Mouse (Mus musculus) liver, embryonic 15.5 days (tissue): ENCODE data around the gene Bace2. TPM values are rescaled to one million over a fixed set of nuclear protein-coding genes. Genes with fewer than 3 reads are reported as not detected.

Experiments used
- ATAC-seq: fragments of 200-750 bp; cut with Nextera tagmentation; 2 replicates; pipeline ENCODE4 v1.8.0; 2017; ENCODE audit warnings: moderate number of reproducible peaks, mild to moderate bottlenecking, moderate library complexity; ENCODE audit not compliant: insufficient read depth
- H3K27ac ChIP-seq: fragments of 300-500 bp; sonication (generic); replicated peaks from 2 replicates; pipeline ENCODE4 v1.5.1; 2015; ENCODE audit warnings: mild to moderate bottlenecking, inconsistent platforms
- H3K27me3 ChIP-seq: fragments of 300-500 bp; sonication (generic); 2 replicates; pipeline ENCODE4 v1.6.1; 2015; ENCODE audit warnings: mild to moderate bottlenecking, inconsistent platforms
- H3K36me3 ChIP-seq: fragments of 300-500 bp; sonication (generic); replicated peaks from 2 replicates; pipeline ENCODE4 v1.6.1; 2015; ENCODE audit warnings: moderate library complexity, mild to moderate bottlenecking, inconsistent platforms
- H3K4me1 ChIP-seq: fragments of 300-500 bp; sonication (generic); replicated peaks from 2 replicates; pipeline ENCODE4 v1.6.1; 2015; ENCODE audit warnings: inconsistent platforms
- H3K4me2 ChIP-seq: fragments of 300-500 bp; sonication (generic); 2 replicates; pipeline ENCODE4 v1.6.1; 2015; ENCODE audit warnings: moderate library complexity, mild to moderate bottlenecking, inconsistent platforms
- H3K4me3 ChIP-seq: fragments of 300-500 bp; sonication (generic); replicated peaks from 2 replicates; pipeline ENCODE4 v1.5.1; 2015; ENCODE audit warnings: mild to moderate bottlenecking, inconsistent platforms
- H3K9ac ChIP-seq: fragments of 300-500 bp; sonication (generic); 2 replicates; pipeline ENCODE4 v1.6.1; 2015; ENCODE audit warnings: moderate library complexity, mild to moderate bottlenecking, inconsistent platforms
- H3K9me3 ChIP-seq: fragments of 300-500 bp; sonication (generic); replicated peaks from 2 replicates; pipeline ENCODE4 v1.6.1; 2016; ENCODE audit warnings: inconsistent platforms
- WGBS: fragments of 180-500 bp; shearing (Covaris S2); methylation state at CpG from one replicate; pipeline ENCODE4 v1.1.7; 2015; ENCODE audit warnings: mixed read lengths; ENCODE audit not compliant: insufficient replicate concordance; 5-methylcytosine and 5-hydroxymethylcytosine counted together
- polyA plus RNA-seq: library from polyadenylated mRNA; unstranded; fragments of >200 nt; fragmentation: Nextera tagmentation; extraction: Ambion mirVana; gene quantifications from 2 replicates; pipeline ENCODE4 v1.2.1, GENCODE M21; 2015

Gene Bace2
- polyA plus RNA-seq, 1 experiment from 2014 or later = 4.9 TPM

GRCm38 (mm10) chr16:97357188-97357821 lies 763 bp downstream of the Bace2 start:
- Histone ChIP-seq H3K27ac (no peak overlapping the region), H3K27me3 (peaks cover 45% of the 10 kb centered on the region), H3K36me3 (no peaks in the 10 kb centered on the region), H3K9me3 (no peaks in the 10 kb centered on the region), H3K4me1 (no peaks in the 10 kb centered on the region), H3K4me3 (peak overlapping the region; percentile 46), H3K4me2 (peak overlapping the region; percentile 64), H3K9ac (no peak overlapping the region)
- WGBS = 2% methylated on average over 25 of the region's 25 CpGs
- 0 out of 2 replicates have a peak, but pooled peaks have one; percentile 23 for ATAC-seq

DNA sequence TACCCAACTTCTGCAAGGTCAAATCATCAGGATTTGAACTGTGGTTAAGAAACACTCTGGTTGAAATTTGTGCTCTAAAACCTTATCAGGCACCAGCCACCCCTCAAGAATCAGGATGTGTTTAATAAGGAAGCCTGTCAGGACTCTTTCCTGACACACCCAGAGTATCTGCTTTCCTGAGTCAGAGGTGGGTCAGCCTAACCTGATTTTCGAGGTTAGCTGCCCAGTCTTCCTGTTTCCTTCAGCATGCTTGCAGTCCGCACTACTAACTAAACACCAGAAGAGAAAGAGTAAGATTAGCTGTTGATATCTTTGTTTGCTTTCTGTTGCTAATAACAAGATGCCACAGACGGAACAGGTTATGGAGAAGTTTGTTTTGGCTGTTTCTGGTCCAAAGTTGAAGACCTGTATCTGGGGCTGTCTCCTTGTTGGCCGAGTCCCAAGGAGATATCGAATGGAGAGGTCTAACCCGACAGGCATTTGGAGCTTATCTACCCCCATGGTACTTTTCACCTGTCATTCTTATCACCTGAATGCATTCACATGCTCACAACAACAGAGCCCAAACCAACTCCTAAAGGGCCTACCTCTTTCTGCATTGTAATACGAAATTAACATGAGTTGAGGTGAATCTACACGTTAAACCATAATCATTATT lies 5.8 kb downstream of the Bace2 start:
- WGBS = 27% methylated on average over 8 of the region's 8 CpGs

GRCm38 (mm10) chr16:97366141-97366540 lies 9.6 kb downstream of the Bace2 start:
- 19% methylated on average over 2 of the region's 2 CpGs for WGBS
- H3K4me3 ChIP-seq = no peak overlapping the region
- no peak for ATAC-seq

More for the DNA sequence above, 5.8 kb downstream of the Bace2 start:
- ATAC-seq = no peak
- Histone ChIP-seq H3K36me3 (no peaks in the 10 kb centered on the region), H3K4me3 (no peak overlapping the region), H3K27ac (no peak overlapping the region), H3K27me3 (peaks cover 22% of the 10 kb centered on the region), H3K9me3 (no peaks in the 10 kb centered on the region), H3K9ac (no peak overlapping the region), H3K4me1 (no peaks in the 10 kb centered on the region), H3K4me2 (no peak overlapping the region)

DNA sequence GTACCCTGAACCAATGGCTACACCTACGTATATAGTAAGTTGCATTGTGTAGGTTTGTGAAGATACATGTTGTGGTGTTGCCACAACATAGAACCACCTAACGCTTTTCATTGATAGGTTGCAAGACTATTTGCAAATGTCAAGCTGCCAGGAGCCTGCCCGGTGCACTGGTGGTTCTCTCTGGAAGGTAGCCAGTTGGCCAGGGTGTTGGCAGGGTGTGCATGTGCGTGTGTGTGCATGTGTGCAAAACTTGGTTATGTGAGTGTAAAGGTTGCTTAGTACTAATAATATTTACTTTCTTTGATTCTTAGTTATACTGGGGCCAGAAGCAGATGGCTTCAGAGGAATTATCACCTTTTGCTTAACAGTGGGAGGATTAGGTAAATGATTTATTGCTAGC lies 13.7 kb downstream of the Bace2 start:
- Histone ChIP-seq H3K4me3 (no peak overlapping the region), H3K27me3 (no peaks in the 10 kb centered on the region), H3K9me3 (no peaks in the 10 kb centered on the region), H3K9ac (no peak overlapping the region), H3K27ac (no peak overlapping the region), H3K36me3 (no peaks in the 10 kb centered on the region), H3K4me1 (no peaks in the 10 kb centered on the region), H3K4me2 (no peak overlapping the region)
- ATAC-seq = no peak
- WGBS = 59% methylated on average over 4 of the region's 4 CpGs

More at GRCm38 (mm10) chr16:97366141-97366540, 9.6 kb downstream of the Bace2 start:
- H3K9ac ChIP-seq = no peak overlapping the region
- H3K27me3 ChIP-seq = no peaks in the 10 kb centered on the region
- H3K9me3 ChIP-seq = no peaks in the 10 kb centered on the region
- H3K4me1 ChIP-seq = no peaks in the 10 kb centered on the region
- H3K4me2 ChIP-seq = no peak overlapping the region
- H3K27ac ChIP-seq = no peak overlapping the region
- no peaks in the 10 kb centered on the region for H3K36me3 ChIP-seq

DNA sequence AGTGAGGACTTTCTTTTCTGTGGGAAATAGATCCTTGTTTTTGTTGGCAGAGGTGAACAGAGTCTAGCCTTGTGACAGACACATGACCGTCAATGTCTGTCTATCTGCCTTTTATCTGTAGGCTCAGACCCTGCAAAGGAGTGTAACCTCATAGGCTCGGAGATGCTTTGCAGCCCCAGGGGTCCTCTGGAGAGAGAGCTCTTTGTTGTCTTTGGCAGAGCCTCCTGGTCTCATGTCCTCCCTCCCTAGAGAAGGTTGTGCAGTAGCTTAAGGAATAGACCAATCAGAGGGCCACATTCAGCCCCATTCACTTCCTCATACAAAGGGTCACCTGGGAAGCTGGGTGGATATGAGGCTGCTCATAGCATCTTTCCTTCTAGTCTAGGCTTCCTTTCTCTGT lies 31.4 kb downstream of the Bace2 start:
- H3K4me1 ChIP-seq = no peaks in the 10 kb centered on the region
- H3K27ac ChIP-seq = no peak overlapping the region
- 58% methylated on average over 2 of the region's 2 CpGs for WGBS
- no peak overlapping the region for H3K4me2 ChIP-seq
- ATAC-seq = no peak
- no peaks in the 10 kb centered on the region for H3K9me3 ChIP-seq
- H3K4me3 ChIP-seq = no peak overlapping the region
- H3K36me3 ChIP-seq = no peaks in the 10 kb centered on the region
- H3K27me3 ChIP-seq = peaks cover 3% of the 10 kb centered on the region; the same call in 1 of the 2 replicates
- H3K9ac ChIP-seq = no peak overlapping the region

- Histone ChIP-seq H3K4me3 (no peak overlapping the region), H3K4me1 (no peaks in the 10 kb centered on the region), H3K9me3 (no peaks in the 10 kb centered on the region), H3K9ac (no peak overlapping the region), H3K27me3 (peaks cover 3% of the 10 kb centered on the region; the same call in 1 of the 2 replicates), H3K36me3 (no peaks in the 10 kb centered on the region), H3K27ac (no peak overlapping the region), H3K4me2 (no peak overlapping the region)
- no peak for ATAC-seq
- 33% methylated on average over 2 of the region's 2 CpGs for WGBS
Measured at GRCm38 (mm10) chr16:97391289-97391688, 34.7 kb downstream of the Bace2 start.

- Histone ChIP-seq H3K4me3 (no peak overlapping the region), H3K36me3 (no peaks in the 10 kb centered on the region), H3K27me3 (peaks cover 3% of the 10 kb centered on the region; the same call in 1 of the 2 replicates), H3K4me1 (no peaks in the 10 kb centered on the region), H3K9me3 (no peaks in the 10 kb centered on the region), H3K9ac (no peak overlapping the region), H3K27ac (no peak overlapping the region), H3K4me2 (no peak overlapping the region)
- ATAC-seq = no peak
- WGBS = 31% methylated on average over 3 of the region's 3 CpGs
Measured at GRCm38 (mm10) chr16:97391701-97392384, 35.3 kb downstream of the Bace2 start.

- Histone ChIP-seq H3K4me3 (no peak overlapping the region), H3K4me2 (no peak overlapping the region), H3K9ac (no peak overlapping the region), H3K27ac (no peak overlapping the region), H3K36me3 (no peaks in the 10 kb centered on the region), H3K9me3 (no peaks in the 10 kb centered on the region), H3K27me3 (no peaks in the 10 kb centered on the region), H3K4me1 (no peaks in the 10 kb centered on the region)
- WGBS = 66% methylated on average over 4 of the region's 4 CpGs
- no peak for ATAC-seq
Measured at GRCm38 (mm10) chr16:97396436-97396835, 39.9 kb downstream of the Bace2 start.

DNA sequence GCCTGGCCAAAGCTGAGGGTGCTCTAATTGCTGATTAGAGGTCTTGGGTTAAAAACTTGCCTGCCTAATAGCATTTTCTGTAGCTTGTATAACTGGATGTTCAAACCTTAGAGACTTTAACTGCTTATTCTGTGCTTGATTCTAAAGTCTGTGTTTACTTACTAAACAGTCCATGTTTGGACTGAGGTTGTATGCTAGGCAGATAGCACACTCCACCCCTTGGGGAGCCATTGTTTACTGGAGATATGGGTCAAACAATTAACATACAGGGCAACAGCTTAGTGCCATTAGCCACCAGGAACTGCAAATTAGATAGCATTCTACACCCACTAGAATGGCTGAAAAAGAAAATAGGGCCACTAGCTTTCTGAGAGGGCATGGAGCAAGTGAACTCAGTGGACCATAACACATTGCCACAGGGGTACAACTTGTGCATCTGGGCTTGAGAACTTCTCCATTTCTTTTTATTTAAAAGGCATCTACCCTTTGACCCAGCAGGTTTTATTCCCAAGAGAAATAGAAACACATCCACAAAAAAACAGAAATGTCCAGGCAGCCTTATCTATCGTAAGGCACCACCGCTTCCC lies 41.5 kb downstream of the Bace2 start:
- ATAC-seq = peak; percentile 67
- 52% methylated on average over 2 of the region's 2 CpGs for WGBS
- H3K27ac ChIP-seq = no peak overlapping the region

DNA sequence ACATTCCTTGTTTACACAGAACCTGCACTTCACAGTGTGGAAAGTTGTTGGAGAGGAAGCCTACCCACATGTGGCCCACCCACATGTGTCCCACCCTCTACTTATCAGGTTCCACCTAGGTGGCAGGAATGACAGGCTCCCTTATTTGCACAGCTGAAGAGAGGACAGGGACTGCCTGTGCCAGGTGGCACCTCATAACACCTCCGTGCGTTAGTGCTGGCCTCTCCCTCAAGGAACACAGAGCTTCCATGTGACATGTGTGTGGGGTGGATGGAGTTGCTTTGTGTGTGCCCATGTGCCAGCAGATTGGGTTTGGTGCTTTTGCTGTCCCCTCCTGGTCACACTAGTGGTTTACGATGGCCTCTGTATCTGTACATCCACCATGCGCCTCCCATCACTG lies 43.4 kb downstream of the Bace2 start:
- 81% methylated on average over 4 of the region's 4 CpGs for WGBS

More for the DNA sequence above, 41.5 kb downstream of the Bace2 start:
- H3K36me3 ChIP-seq = no peaks in the 10 kb centered on the region
- H3K9ac ChIP-seq = no peak overlapping the region
- no peaks in the 10 kb centered on the region for H3K4me1 ChIP-seq
- H3K4me2 ChIP-seq = no peak overlapping the region
- H3K9me3 ChIP-seq = no peaks in the 10 kb centered on the region
- no peak overlapping the region for H3K4me3 ChIP-seq
- H3K27me3 ChIP-seq = no peaks in the 10 kb centered on the region

DNA sequence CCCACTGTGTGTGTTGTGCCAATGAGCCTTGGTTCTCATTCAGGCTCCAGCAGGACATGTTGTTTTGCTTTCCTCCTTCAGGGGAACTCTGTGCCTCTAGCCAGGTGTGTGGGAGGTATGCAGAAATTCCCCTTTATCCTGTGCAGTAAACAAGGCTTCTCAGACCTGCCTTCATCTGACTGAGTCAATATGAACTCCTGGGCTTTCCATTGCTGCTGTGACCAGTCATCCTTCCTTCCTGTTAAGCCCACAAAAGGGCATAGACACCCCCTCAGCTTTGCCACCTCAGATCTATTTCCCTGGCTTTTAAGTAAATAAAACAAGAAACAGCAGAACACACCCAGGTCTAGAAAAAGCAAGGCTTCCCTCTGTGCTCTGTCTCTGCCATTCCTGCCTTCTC lies 45.2 kb downstream of the Bace2 start:
- ATAC-seq = no peak
- Histone ChIP-seq H3K27ac (no peak overlapping the region), H3K4me3 (no peak overlapping the region)

More for the DNA sequence above, 43.4 kb downstream of the Bace2 start:
- Histone ChIP-seq H3K9ac (no peak overlapping the region), H3K36me3 (no peaks in the 10 kb centered on the region), H3K4me2 (no peak overlapping the region), H3K27me3 (no peaks in the 10 kb centered on the region), H3K9me3 (no peaks in the 10 kb centered on the region), H3K27ac (no peak overlapping the region), H3K4me3 (no peak overlapping the region), H3K4me1 (no peaks in the 10 kb centered on the region)
- no peak for ATAC-seq

More for the DNA sequence above, 45.2 kb downstream of the Bace2 start:
- Histone ChIP-seq H3K4me2 (no peak overlapping the region), H3K36me3 (no peaks in the 10 kb centered on the region), H3K4me1 (no peaks in the 10 kb centered on the region), H3K9ac (no peak overlapping the region), H3K27me3 (no peaks in the 10 kb centered on the region), H3K9me3 (no peaks in the 10 kb centered on the region)
